Mouse (Mus musculus) heart, postnatal 25 days (tissue): Measurements from ENCODE around the gene Fgf9. TPM values are rescaled to one million over a fixed set of nuclear protein-coding genes. Genes with fewer than 3 reads are reported as not detected.

Experiments
- DNase-seq: peaks from one replicate; pipeline ENCODE4 v3.0.0; 2022; ENCODE audit warnings: low spot score
- intact Hi-C: fragments of 180-260 bp; cut with DNase I; formaldehyde crosslinking; loops from one replicate; pipeline ENCODE4 v1.15.1; 2025
- total RNA-seq, 2 experiments: library from RNA; stranded (reverse); gene quantifications; 2 replicates each; pipeline ENCODE4 v1.2.3; 2021

Fgf9 gene
- total RNA-seq, 2 experiments from 2014 or later: 7.3 to 7.5 TPM

DNA sequence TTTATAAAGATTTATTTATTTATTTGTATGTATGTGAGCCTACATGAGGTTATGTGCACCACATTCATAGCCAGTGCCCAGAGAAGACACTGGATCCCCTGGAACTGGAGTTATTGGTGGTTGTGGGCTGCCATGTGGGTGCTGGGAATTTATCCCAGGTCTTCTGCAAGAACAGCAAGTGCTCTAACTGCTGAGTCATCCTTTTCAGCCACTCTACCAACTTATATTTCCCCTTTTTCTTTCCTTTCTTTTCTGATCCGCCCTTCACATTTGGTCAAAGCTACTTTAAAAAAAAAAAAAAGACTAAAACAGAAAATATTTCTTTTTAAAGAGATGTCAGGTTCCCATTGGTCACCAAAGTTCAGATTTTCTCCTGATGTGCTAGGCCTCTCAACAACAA lies 90.3 kb downstream of the Fgf9 start:
- intact Hi-C loops: no loop called here
- DNase-seq: no peak

Other genes starting within 250 kb of the Fgf9 start
- under 1 TPM; 0.17 to 0.39 TPM for gene Ska3, start 244.4 kb upstream of the Fgf9 start, total RNA-seq
- 10 to 100 TPM; 61.4 to 69.0 TPM for gene Mrpl57, start 244.3 kb upstream of the Fgf9 start, total RNA-seq
- gene Zdhhc20, start 180.3 kb upstream of the Fgf9 start, total RNA-seq: 10 to 100 TPM in 1 of 2 experiments, 1 to 10 TPM in 1; 6.9 to 10.9 TPM
- 10 to 100 TPM; 63.4 to 65.6 TPM for gene Micu2, start 71.3 kb upstream of the Fgf9 start, total RNA-seq